Mouse (Mus musculus) lung, adult 2 months (tissue): Measurements from ENCODE around the gene Cript. TPM values are rescaled to one million over a fixed set of nuclear protein-coding genes. Genes with fewer than 3 reads are reported as not detected.

Experiments
- DNase-seq: peaks from one replicate; pipeline ENCODE4 v3.0.0; 2022
- H3K4me1 ChIP-seq: fragments of 200-500 bp; 2 replicates; pipeline ENCODE4 v1.6.1; 2011; ENCODE audit warnings: low read length; ENCODE audit not compliant: control insufficient read depth, insufficient read depth
- H3K4me3 ChIP-seq: fragments of 200-500 bp; replicated peaks from 2 replicates; pipeline ENCODE3; 2011; ENCODE audit warnings: low read depth, mild to moderate bottlenecking, control low read depth, low read length; ENCODE audit errors: extremely low read depth
- CTCF ChIP-seq: fragments of 200-500 bp; IDR thresholded peaks from 2 replicates; pipeline ENCODE4 v1.5.1; 2011; ENCODE audit warnings: mild to moderate bottlenecking, low read length, control low read depth; ENCODE audit not compliant: insufficient read depth
- POLR2A ChIP-seq: fragments of 200-500 bp; IDR thresholded peaks from 2 replicates; pipeline ENCODE4 v1.6.1; 2011; ENCODE audit warnings: low read depth, mild to moderate bottlenecking, control low read depth, low read length, borderline replicate concordance; ENCODE audit errors: extremely low read depth
- WGBS: fragments of 180-500 bp; shearing (Covaris S2); methylation state at CpG from one replicate; pipeline ENCODE4 v1.1.7; 2018; 5-methylcytosine and 5-hydroxymethylcytosine counted together
- polyA plus RNA-seq: library from polyadenylated mRNA; depleted of rRNA; stranded (reverse); fragments of >200 nt; gene quantifications from 2 replicates; pipeline ENCODE4 v1.2.3, GENCODE M21; 2012

The Cript gene
- polyA plus RNA-seq, 1 experiment, result 15.5 TPM

DNA sequence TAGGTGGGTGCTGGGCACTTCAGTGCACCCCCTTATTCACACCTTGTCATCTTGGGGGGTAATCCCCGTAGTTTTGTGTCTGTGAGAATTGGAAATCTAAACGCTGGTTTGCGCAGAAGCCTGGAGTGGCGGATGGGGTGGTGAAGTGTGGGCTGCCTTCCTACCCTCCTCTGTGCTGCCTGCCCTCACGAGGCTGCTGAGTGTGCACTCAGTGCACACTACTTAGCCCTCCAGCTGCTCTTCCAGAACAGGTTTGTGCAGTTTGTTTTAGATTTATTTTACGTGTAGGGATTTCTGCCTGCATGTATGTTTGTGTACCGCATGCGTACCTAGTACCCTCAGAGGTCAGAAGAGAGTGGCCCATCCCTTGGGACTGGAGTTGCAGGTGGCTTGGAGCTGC, 34.0 kb upstream of the Cript start:
- DNase-seq, result no peak
- 74% methylated on average over 8 of the region's 8 CpGs for WGBS
- Histone ChIP-seq H3K4me3 (no peak overlapping the region), H3K4me1 (peaks cover 8% of the 10 kb centered on the region)
- no peak for TF ChIP-seq POLR2A
- TF ChIP-seq CTCF, result no peak

DNA sequence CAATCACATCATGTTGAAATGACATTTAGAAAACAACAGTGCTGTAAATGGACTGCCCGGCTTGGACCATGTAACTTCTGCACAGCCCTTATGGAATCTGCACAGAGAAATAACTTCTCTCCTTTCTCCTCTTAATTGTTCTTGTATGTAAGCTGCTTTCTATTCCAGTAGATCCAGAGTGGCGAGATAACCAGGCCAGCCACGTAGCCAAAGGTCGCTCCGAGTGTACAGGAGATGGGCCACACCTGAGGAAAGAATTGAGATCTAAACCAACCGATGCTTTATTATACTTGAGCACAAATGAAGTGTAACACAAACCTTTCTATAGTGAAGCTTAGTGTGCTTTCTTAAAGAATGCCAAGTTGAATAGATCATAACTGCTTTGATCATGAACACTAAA, 28.0 kb upstream of the Cript start:
- Histone ChIP-seq H3K4me1 (no peaks in the 10 kb centered on the region), H3K4me3 (no peak overlapping the region)
- TF ChIP-seq POLR2A, result no peak
- no peak for TF ChIP-seq CTCF
- no peak for DNase-seq
- 93% methylated on average over 6 of the region's 6 CpGs for WGBS

DNA sequence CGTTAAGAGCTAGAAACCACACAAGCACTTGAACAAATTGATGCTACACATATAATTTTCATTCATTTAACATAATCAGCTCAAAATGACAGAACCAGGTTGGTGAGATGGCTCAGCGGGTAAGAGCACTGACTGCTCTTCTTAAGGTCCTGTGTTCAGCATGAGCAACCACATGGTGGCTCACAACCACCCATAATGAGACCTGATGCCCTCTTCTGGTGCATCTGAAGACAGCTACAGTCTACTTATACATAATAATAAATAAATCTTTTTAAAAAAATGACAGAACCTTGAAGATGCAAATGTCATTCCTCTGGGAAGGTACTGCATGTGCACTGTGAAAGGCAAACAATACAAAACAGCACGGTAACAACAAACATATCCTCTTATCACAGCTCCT, 16.4 kb upstream of the Cript start:
- 93% methylated on average over 3 of the region's 3 CpGs for WGBS
- no peak for DNase-seq
- H3K4me3 ChIP-seq, result no peak overlapping the region
- no peaks in the 10 kb centered on the region for H3K4me1 ChIP-seq
- no peak for TF ChIP-seq POLR2A
- TF ChIP-seq CTCF, result no peak

GRCm38 (mm10) chr17:87011301-87012019, 13.9 kb upstream of the Cript start:
- no peaks in the 10 kb centered on the region for H3K4me1 ChIP-seq
- H3K4me3 ChIP-seq, result no peak overlapping the region
- no peak for DNase-seq
- TF ChIP-seq CTCF (no peak), POLR2A (no peak)
- 73% methylated on average over 13 of the region's 13 CpGs for WGBS

DNA sequence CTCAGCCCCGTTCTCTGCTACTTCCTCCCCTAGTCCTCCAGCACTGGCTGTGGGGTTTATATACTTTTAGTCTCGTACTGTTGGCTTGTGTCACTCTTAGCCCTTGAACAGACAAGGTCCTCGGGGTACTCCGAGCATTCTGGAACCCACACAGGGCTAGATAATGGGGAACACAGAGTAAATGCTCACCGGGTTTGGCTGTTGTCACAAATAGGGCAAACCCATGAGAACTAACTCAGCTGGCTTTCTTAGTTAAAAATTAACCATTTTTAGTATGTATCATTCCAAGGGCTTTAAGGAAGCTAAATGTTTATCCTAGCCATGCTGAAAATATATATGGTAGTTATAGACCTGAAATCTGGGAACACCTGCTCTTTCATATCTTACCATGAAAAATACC, 5.7 kb upstream of the Cript start:
- TF ChIP-seq POLR2A (no peak), CTCF (no peak)
- Histone ChIP-seq H3K4me1 (no peaks in the 10 kb centered on the region), H3K4me3 (no peak overlapping the region)
- WGBS, result 85% methylated on average over 5 of the region's 5 CpGs
- DNase-seq, result no peak

DNA sequence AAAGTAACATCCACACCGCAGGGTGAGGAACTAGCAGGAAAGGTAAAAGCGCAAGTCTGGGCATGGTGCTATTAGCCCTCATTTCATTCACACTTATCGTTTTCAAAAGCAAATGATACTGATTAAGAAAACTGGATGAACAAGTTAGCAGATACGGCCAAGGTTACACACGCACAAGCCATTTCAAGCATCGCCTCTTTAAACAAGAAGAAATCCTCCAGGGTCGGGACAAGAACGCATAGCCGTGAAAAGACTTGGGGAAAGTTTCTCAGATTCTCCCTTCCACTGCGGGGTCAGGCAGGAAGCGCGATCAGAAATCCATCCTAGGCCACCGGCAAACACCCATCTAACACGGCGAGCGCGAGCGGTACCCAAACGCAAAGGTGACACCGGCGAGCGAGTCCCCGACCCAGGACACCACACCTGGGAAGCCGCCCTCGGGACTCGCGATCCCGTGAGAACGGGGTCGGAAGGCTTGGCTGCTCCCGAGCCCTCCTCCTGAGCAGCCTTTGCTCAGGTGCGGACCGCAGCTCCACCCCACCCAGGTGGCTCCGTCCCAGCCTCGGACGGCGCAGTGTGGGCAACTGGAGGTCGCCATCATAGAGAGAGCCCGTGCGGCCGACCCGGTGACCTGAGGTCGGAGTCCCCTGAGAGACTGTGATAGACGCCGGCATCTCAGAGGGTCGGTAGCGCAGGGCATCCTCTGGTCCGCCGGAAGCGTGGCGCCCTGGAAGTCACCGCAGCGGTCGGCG, 683 bp upstream of the Cript start:
- Histone ChIP-seq H3K4me3 (peak overlapping the region; percentile 79), H3K4me1 (no peaks in the 10 kb centered on the region; the same call in 1 of the 2 replicates)
- TF ChIP-seq CTCF (no peak), POLR2A (no peak)
- WGBS, result 2% methylated on average over 55 of the region's 55 CpGs
- DNase-seq, result no peak

GRCm38 (mm10) chr17:87036141-87037073, 11.1 kb downstream of the Cript start:
- 43% methylated on average over 10 of the region's 10 CpGs for WGBS
- H3K4me3 ChIP-seq, result no peak overlapping the region
- DNase-seq, result no peak
- peak; percentile 76 for TF ChIP-seq CTCF
- TF ChIP-seq POLR2A, result no peak
- no peaks in the 10 kb centered on the region for H3K4me1 ChIP-seq

GRCm38 (mm10) chr17:87038496-87038895, 13.1 kb downstream of the Cript start:
- Histone ChIP-seq H3K4me3 (no peak overlapping the region), H3K4me1 (no peaks in the 10 kb centered on the region)
- TF ChIP-seq POLR2A (no peak), CTCF (no peak)
- WGBS, result 86% methylated on average over 5 of the region's 5 CpGs
- no peak for DNase-seq

DNA sequence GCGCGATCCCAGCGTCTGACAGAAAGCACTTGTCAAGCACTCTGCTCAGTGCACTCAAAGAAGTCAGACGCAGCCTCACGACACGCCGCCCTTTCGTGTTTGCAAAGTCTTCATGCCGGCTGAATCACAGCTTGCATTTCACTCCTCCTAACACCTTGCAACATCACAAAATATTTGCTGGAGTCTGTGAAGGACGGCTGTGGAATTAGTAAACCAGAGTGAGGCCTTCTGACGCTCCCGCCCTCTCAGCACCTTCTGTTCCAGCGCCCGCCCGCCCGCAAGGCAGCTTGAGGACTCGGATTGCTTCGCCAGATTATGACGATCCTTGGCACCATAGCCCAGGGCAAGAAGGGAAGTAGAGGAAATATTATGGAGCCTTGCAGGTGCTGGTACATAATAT, 16.4 kb downstream of the Cript start:
- no peak for TF ChIP-seq CTCF
- no peak for TF ChIP-seq POLR2A
- DNase-seq, result peak; percentile 18
- Histone ChIP-seq H3K4me1 (no peaks in the 10 kb centered on the region; the same call in 1 of the 2 replicates), H3K4me3 (no peak overlapping the region)
- WGBS, result 53% methylated on average over 19 of the region's 19 CpGs
